Mouse (Mus musculus): Measurements from ENCODE around the gene Sypl.

DNA sequence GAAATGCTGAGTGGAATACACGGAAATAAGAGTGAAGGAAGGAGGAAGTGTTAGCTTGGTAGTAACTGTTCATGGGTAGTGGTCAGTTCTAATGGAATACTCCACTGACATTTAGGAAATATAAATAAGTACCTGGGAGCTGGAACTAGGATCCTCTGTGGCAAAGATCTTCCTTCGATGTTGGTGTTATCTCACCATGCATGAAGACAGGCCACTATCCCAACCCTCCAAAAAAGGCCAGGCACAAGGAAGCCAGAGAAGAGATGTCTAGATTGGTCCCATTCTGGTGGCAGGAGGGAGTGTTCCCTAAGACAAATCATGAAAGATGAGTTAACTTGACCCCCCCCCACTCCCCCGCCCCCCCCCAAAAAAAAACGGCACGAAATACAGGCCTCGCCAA lies 625 bp upstream of the Sypl start:
- TF ChIP-seq GATA1 (IDR thresholded peaks at IDR 0.05; ENCODE audit: low read length) (no peak), TAL1 (IDR thresholded peaks at IDR 0.05; ENCODE audit: low read length) (no peak)

All from erythroblast, embryonic 14.5 days (primary cell).